Mouse (Mus musculus): ENCODE results near the gene Draxin. TPM values are rescaled to one million over a fixed set of nuclear protein-coding genes. Genes with fewer than 3 reads are reported as not detected.
A peak's percentile ranks its signal among the peaks of the same experiment; 100 is the strongest.

Draxin gene
- total and polyA plus RNA-seq, 3 experiments = 0.08 to 0.17 TPM; not detected in 1

- Histone ChIP-seq H3K4me3 (ENCODE audit: control insufficient read depth in 1 of 2, insufficient read depth in 1 of 2, low read depth in 2 of 2, low read length in 2 of 2) (no peak overlapping the region), H3K36me3 (ENCODE audit: control insufficient read depth in 1 of 2, insufficient read depth in 2 of 2, low read length in 2 of 2) (no peaks in the 10 kb centered on the region; a peak in 1 of 4 replicates), H3K9me3 (replicated peaks; ENCODE audit: insufficient read depth, low read length) (no peaks in the 10 kb centered on the region), H3K27me3 (ENCODE audit: control insufficient read depth in 1 of 2, insufficient read depth in 2 of 2, low read length in 2 of 2) (no peaks in the 10 kb centered on the region), H3K9ac (ENCODE audit: control insufficient read depth, low read depth, low read length, poor library complexity, severe bottlenecking) (no peak overlapping the region), H3K4me1 (ENCODE audit: control insufficient read depth in 1 of 2, insufficient read depth in 2 of 2, low read length in 2 of 2) (peaks cover 0 to 7% of the 10 kb centered on the region in 2 experiments; a peak in 1 of 4 replicates), H3K27ac (ENCODE audit: control insufficient read depth, low read depth, low read length) (peak overlapping the region; percentile 24; the same call in 1 of the 2 replicates), H3K79me2 (ENCODE audit: control insufficient read depth, insufficient read depth, low read length, poor library complexity) (no peaks in the 10 kb centered on the region)
- no peak for DNase-seq (ENCODE audit: low read depth, low spot score)
- peak; percentile 10; the same call in 1 of the 2 replicates for TF ChIP-seq TAL1 (IDR thresholded peaks at IDR 0.05; ENCODE audit: low read length)
- no peak for TF ChIP-seq MYC (IDR thresholded peaks at IDR 0.05; ENCODE audit: low read depth, low read length)
These were observed 21.3 kb downstream of the Draxin start for GRCm38 (mm10) chr4:148109215-148109614.

- no peaks in the 10 kb centered on the region; a peak in 1 of 4 replicates for H3K36me3 ChIP-seq (ENCODE audit: control insufficient read depth in 1 of 2, insufficient read depth in 2 of 2, low read length in 2 of 2)
- no peaks in the 10 kb centered on the region for H3K27me3 ChIP-seq (ENCODE audit: control insufficient read depth in 1 of 2, insufficient read depth in 2 of 2, low read length in 2 of 2)
- H3K79me2 ChIP-seq (ENCODE audit: control insufficient read depth, insufficient read depth, low read length, poor library complexity) = no peaks in the 10 kb centered on the region
- no peaks in the 10 kb centered on the region for H3K9me3 ChIP-seq (replicated peaks; ENCODE audit: insufficient read depth, low read length)
- H3K9ac ChIP-seq (ENCODE audit: control insufficient read depth, low read depth, low read length, poor library complexity, severe bottlenecking) = no peak overlapping the region
- H3K27ac ChIP-seq (ENCODE audit: control insufficient read depth, low read depth, low read length) = peak overlapping the region; percentile 24; the same call in 1 of the 2 replicates
- no peak for TF ChIP-seq ZC3H11A (IDR thresholded peaks at IDR 0.05; ENCODE audit: low read depth, low read length)
- TF ChIP-seq GATA1 (IDR thresholded peaks at IDR 0.05; ENCODE audit: low read depth, low read length) = no peak
- TF ChIP-seq SMC3 (IDR thresholded peaks at IDR 0.05; ENCODE audit: low read depth, low read length) = no peak
- no peak for TF ChIP-seq BHLHE40 (IDR thresholded peaks at IDR 0.05; ENCODE audit: borderline replicate concordance, low read depth, low read length)
- no peak for TF ChIP-seq MAZ (IDR thresholded peaks at IDR 0.05; ENCODE audit: low read depth, low read length)
- no peak for TF ChIP-seq CTCF (IDR thresholded peaks at IDR 0.05 in 2 of 3, conservative IDR thresholded peaks at IDR 0.05 in 1 of 3; ENCODE audit: control insufficient read depth in 1 of 3, insufficient read depth in 1 of 3, low read depth in 2 of 3, low read length in 3 of 3, poor library complexity in 1 of 3, severe bottlenecking in 1 of 3)
- no peak for TF ChIP-seq NRF1 (IDR thresholded peaks at IDR 0.05; ENCODE audit: insufficient read depth, low read depth, low read length, poor library complexity, severe bottlenecking)
- TF ChIP-seq E2F4 (IDR thresholded peaks at IDR 0.05; ENCODE audit: borderline replicate concordance, low read depth, low read length) = no peak
- TF ChIP-seq RCOR1 (IDR thresholded peaks at IDR 0.05; ENCODE audit: low read depth, low read length) = no peak
- no peak for TF ChIP-seq UBTF (IDR thresholded peaks at IDR 0.05; ENCODE audit: borderline replicate concordance, insufficient read depth, low read depth, low read length)
- TF ChIP-seq MYB (IDR thresholded peaks at IDR 0.05; ENCODE audit: low read depth, low read length) = no peak
- TF ChIP-seq TCF12 (IDR thresholded peaks at IDR 0.05; ENCODE audit: low read depth, low read length) = no peak
- no peak overlapping the region for H3K4me3 ChIP-seq (ENCODE audit: control insufficient read depth in 1 of 2, insufficient read depth in 1 of 2, low read depth in 2 of 2, low read length in 2 of 2)
- H3K4me1 ChIP-seq (ENCODE audit: control insufficient read depth in 1 of 2, insufficient read depth in 2 of 2, low read length in 2 of 2) = peaks cover 0 to 7% of the 10 kb centered on the region in 2 experiments; a peak in 1 of 4 replicates
- no peak for DNase-seq (ENCODE audit: low read depth, low spot score)
These were observed 21.9 kb downstream of the Draxin start for GRCm38 (mm10) chr4:148108565-148109100.
